Mouse (Mus musculus): Measurements from ENCODE around the gene Hist1h4d.
"Not testable (repeated sequence)": the region's sequence is repeated elsewhere in the genome, so short reads cannot be mapped to it uniquely, and the experiment has no call there.

- not testable (repeated sequence) for TF ChIP-seq CTCF (IDR thresholded peaks at IDR 0.05; ENCODE audit: control insufficient read depth, insufficient read depth, insufficient read length); USF1 (IDR thresholded peaks at IDR 0.05; ENCODE audit: low read depth); MYOG (IDR thresholded peaks at IDR 0.05; ENCODE audit: control insufficient read depth, extremely low read depth, insufficient read length); CEBPB (IDR thresholded peaks at IDR 0.05; ENCODE audit: low read depth)
These were observed 7.4 kb upstream of the Hist1h4d start, which contains the start of the genes Hist1h2bf and Hist1h2ad for GRCm38 (mm10) chr13:23573898-23574524.

Data from C2C12 (cell line).